Mouse (Mus musculus) c-Kit-positive CD71-negative TER-119-negative erythroid progenitor cells, embryonic 14.5 days (primary cell): ENCODE results near the gene Eef2k.
"Not testable (repeated sequence)": the region's sequence is repeated elsewhere in the genome, so short reads cannot be mapped to it uniquely, and the experiment has no call there.

Experiments used
- DNase-seq: peaks from one replicate; pipeline ENCODE4 v3.0.0-alpha.2; 2013; ENCODE audit warnings: low read depth

Eef2k gene

GRCm38 (mm10) chr7:120938206-120938605 is 95.6 kb downstream of the Eef2k start:
- no peak for DNase-seq

- no peak for DNase-seq
These were observed 97.7 kb downstream of the Eef2k start for GRCm38 (mm10) chr7:120940343-120940742.

- no peak for DNase-seq
These were observed 98.6 kb downstream of the Eef2k start for GRCm38 (mm10) chr7:120941214-120941613.

GRCm38 (mm10) chr7:120942506-120942905 is 99.9 kb downstream of the Eef2k start:
- no peak for DNase-seq

GRCm38 (mm10) chr7:120943936-120944509 is 101.4 kb downstream of the Eef2k start:
- no peak for DNase-seq

GRCm38 (mm10) chr7:120953591-120953990 is 111.0 kb downstream of the Eef2k start:
- not testable (repeated sequence) for DNase-seq
